Mouse (Mus musculus) myocyte (in vitro differentiated cells): ENCODE measurements around the gene Dmgdh. TPM values are rescaled to one million over a fixed set of nuclear protein-coding genes. Genes with fewer than 3 reads are reported as not detected.

ENCODE experiments used
- H3K27me3 ChIP-seq: one replicate; pipeline ENCODE4 v1.6.1; 2011; ENCODE audit not compliant: control insufficient read depth, insufficient read depth, insufficient read length
- H3K36me3 ChIP-seq: one replicate; pipeline ENCODE4 v1.6.1; 2011; ENCODE audit not compliant: control insufficient read depth, insufficient read depth
- H3K4me2 ChIP-seq: one replicate; pipeline ENCODE4 v1.6.1; 2011; ENCODE audit warnings: low read depth, control low read depth
- H3K4me3 ChIP-seq: one replicate; pipeline ENCODE4 v1.5.1; 2011; ENCODE audit warnings: mild to moderate bottlenecking, control low read depth, moderate library complexity
- H3K79me2 ChIP-seq: one replicate; pipeline ENCODE4 v1.6.1; 2011; ENCODE audit not compliant: control insufficient read depth, insufficient read depth
- H3ac ChIP-seq: one replicate; pipeline ENCODE4 v1.6.1; 2011; ENCODE audit not compliant: control insufficient read depth, insufficient read length
- CEBPB ChIP-seq: IDR thresholded peaks from 2 replicates; pipeline ENCODE4 v1.6.1; 2011; ENCODE audit warnings: mild to moderate bottlenecking, moderate library complexity; ENCODE audit not compliant: poor library complexity, insufficient read depth, severe bottlenecking
- E2F4 ChIP-seq: IDR thresholded peaks from one replicate; pipeline ENCODE4 v1.6.1; 2011; ENCODE audit warnings: mild to moderate bottlenecking, control low read depth, moderate library complexity; ENCODE audit not compliant: insufficient read depth
- MAX ChIP-seq: IDR thresholded peaks from one replicate; pipeline ENCODE4 v1.6.1; 2011; ENCODE audit warnings: low read depth, mild to moderate bottlenecking, control low read depth
- MYOD1 ChIP-seq, 3 experiments: IDR thresholded peaks; one replicate each; pipeline ENCODE4 v1.6.1; 2011; ENCODE audit warnings: control low read depth in 2 of 3, low read depth in 2 of 3, mild to moderate bottlenecking in 2 of 3, moderate library complexity in 1 of 3; ENCODE audit not compliant: insufficient read length in 2 of 3, control insufficient read depth in 1 of 3
- MYOG ChIP-seq, 3 experiments: IDR thresholded peaks; one replicate each; pipeline ENCODE4 v1.6.1; 2011; ENCODE audit warnings: control low read depth in 2 of 3, low read depth in 2 of 3, mild to moderate bottlenecking in 2 of 3; ENCODE audit not compliant: insufficient read length in 2 of 3, control insufficient read depth in 1 of 3, insufficient read depth in 1 of 3
- POLR2A ChIP-seq: IDR thresholded peaks from one replicate; pipeline ENCODE4 v1.6.1; 2011; ENCODE audit warnings: low read depth, mild to moderate bottlenecking, control low read depth, moderate library complexity; ENCODE audit not compliant: insufficient read length
- POLR2AphosphoS2 ChIP-seq: IDR thresholded peaks from one replicate; pipeline ENCODE4 v1.6.1; 2011; ENCODE audit warnings: low read depth, control low read depth; ENCODE audit not compliant: insufficient read length
- REST ChIP-seq: IDR thresholded peaks from one replicate; pipeline ENCODE4 v1.6.1; 2011; ENCODE audit warnings: mild to moderate bottlenecking, control low read depth, moderate library complexity; ENCODE audit not compliant: insufficient read depth, insufficient read length
- SRF ChIP-seq: IDR thresholded peaks from one replicate; pipeline ENCODE4 v1.6.1; 2011; ENCODE audit warnings: low read depth; ENCODE audit not compliant: control insufficient read depth, insufficient read length
- TCF12 ChIP-seq: IDR thresholded peaks from one replicate; pipeline ENCODE4 v1.6.1; 2011; ENCODE audit warnings: mild to moderate bottlenecking, control low read depth; ENCODE audit not compliant: poor library complexity, insufficient read depth, severe bottlenecking
- TCF3 ChIP-seq: IDR thresholded peaks from one replicate; pipeline ENCODE4 v1.6.1; 2011; ENCODE audit warnings: low read depth, control low read depth; ENCODE audit not compliant: insufficient read length
- USF1 ChIP-seq: IDR thresholded peaks from one replicate; pipeline ENCODE4 v1.6.1; 2011; ENCODE audit warnings: low read depth, mild to moderate bottlenecking, control low read depth, moderate library complexity
- polyA plus RNA-seq: library from polyadenylated mRNA; unstranded; fragments of >200 nt; fragmentation: generic; extraction: Trizol; gene quantifications from one replicate; pipeline ENCODE4 v1.2.1, GENCODE M21; 2012; ENCODE audit warnings: missing spikeins

Dmgdh gene
- polyA plus RNA-seq, 1 experiment: not detected

DNA sequence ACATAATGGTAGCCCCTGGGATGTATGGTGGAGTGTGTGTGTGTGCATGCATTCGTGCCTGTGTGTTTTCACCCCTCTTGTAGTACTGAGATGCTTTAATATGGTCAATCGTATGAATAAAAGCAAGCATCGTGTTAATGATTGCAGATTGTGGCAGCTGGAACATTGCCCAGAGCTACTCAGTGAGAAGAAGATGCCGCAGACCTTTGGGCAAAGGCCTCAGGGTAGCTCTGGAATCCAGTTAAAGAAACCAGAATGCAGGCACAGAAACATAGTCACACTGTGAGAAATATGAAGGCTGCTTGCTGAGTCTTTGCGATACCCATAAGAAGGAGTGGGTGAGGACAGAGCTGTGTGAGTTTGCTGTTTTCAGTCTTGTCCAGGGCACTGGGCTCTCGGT lies 24.6 kb downstream of the Dmgdh start:
- H3ac ChIP-seq: no peak overlapping the region
- H3K79me2 ChIP-seq: no peaks in the 10 kb centered on the region
- peaks cover 21% of the 10 kb centered on the region for H3K27me3 ChIP-seq
- H3K4me3 ChIP-seq: no peak overlapping the region
- no peak overlapping the region for H3K4me2 ChIP-seq
- no peaks in the 10 kb centered on the region for H3K36me3 ChIP-seq
- TF ChIP-seq TCF3: no peak

DNA sequence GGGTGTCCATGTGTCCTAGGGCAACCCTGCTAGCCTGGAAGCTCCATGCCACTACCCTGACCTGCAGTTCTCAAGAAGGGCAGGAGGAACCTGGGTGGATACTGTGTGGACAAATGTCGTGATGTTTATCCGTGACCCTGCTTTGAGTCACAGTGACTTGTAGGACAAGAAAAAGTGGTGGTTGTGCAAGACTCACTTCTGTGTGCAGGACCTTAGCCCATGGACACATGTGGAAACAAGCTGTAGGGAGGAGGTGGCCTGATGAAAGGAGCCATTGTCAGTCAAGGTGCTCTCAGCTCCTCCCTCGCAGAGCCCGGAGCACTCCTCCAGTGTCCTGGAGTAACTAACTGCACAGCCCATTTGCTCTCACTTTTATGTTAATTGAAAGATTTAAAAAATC lies 31.5 kb downstream of the Dmgdh start:
- no peak for TF ChIP-seq POLR2AphosphoS2
- no peak for TF ChIP-seq TCF3
- TF ChIP-seq TCF12: no peak
- TF ChIP-seq MAX: no peak
- TF ChIP-seq CEBPB: no peak
- no peak for TF ChIP-seq MYOG (IDR thresholded peaks at IDR 0.05; ENCODE audit: control insufficient read depth in 1 of 3, insufficient read depth in 1 of 3, insufficient read length in 2 of 3, low read depth in 2 of 3)
- TF ChIP-seq SRF: no peak
- no peak for TF ChIP-seq USF1
- TF ChIP-seq REST: no peak
- TF ChIP-seq POLR2A: no peak
- no peak for TF ChIP-seq MYOD1 (IDR thresholded peaks at IDR 0.05; ENCODE audit: control insufficient read depth in 1 of 3, insufficient read length in 2 of 3, low read depth in 2 of 3)
- Histone ChIP-seq H3ac (no peak overlapping the region), H3K36me3 (no peaks in the 10 kb centered on the region), H3K4me3 (no peak overlapping the region), H3K4me2 (no peak overlapping the region), H3K27me3 (peaks cover 48% of the 10 kb centered on the region), H3K79me2 (no peaks in the 10 kb centered on the region)

DNA sequence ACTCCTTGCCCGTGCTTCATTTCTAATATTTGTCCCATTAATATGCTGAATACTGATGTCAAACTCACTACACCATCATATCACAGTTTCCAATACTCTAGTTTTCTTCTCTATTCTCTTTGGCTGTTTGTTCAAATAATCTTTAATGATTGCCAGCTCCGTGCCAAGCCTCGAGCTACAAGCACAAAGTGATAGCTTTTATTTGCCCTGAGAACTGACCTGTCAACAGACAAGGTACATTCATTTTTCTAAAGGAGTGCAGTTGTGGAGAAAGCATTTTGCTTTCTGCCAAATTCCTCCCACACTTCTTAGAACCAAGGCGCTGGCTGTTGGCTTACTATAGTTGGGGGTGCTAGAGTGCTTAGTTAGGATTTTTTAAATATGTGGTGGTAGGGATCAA lies 33.0 kb downstream of the Dmgdh start:
- Histone ChIP-seq H3K36me3 (no peaks in the 10 kb centered on the region), H3K27me3 (peaks cover 42% of the 10 kb centered on the region), H3K79me2 (no peaks in the 10 kb centered on the region), H3K4me2 (no peak overlapping the region), H3K4me3 (no peak overlapping the region), H3ac (no peak overlapping the region)
- TF ChIP-seq TCF3: no peak
- TF ChIP-seq POLR2A: no peak
- TF ChIP-seq E2F4: no peak
- TF ChIP-seq MAX: no peak
- TF ChIP-seq CEBPB: no peak
- no peak for TF ChIP-seq TCF12
- no peak for TF ChIP-seq MYOD1 (IDR thresholded peaks at IDR 0.05; ENCODE audit: control insufficient read depth in 1 of 3, insufficient read length in 2 of 3, low read depth in 2 of 3)
- no peak for TF ChIP-seq MYOG (IDR thresholded peaks at IDR 0.05; ENCODE audit: control insufficient read depth in 1 of 3, insufficient read depth in 1 of 3, insufficient read length in 2 of 3, low read depth in 2 of 3)
- TF ChIP-seq USF1: no peak
- no peak for TF ChIP-seq POLR2AphosphoS2
- TF ChIP-seq REST: no peak
- TF ChIP-seq SRF: no peak

DNA sequence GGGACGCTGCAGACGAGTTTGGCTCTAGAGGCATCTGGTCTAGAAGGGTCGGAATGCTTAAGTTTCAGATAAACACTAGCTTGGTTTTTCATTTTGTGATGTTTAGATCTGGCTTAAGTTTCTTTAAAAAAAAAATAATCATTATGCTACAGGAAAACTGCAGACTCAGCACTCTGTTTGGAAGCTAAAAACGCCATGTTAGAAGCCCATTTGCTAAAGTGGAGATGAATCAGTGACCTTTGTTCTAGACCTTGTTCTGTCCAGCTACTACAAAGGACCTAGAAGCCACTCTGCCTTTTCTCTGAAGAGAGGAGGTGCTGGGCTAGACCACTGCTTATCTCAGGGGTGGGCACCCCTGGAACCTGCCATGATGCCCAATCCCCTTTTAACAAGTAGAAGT lies 36.1 kb downstream of the Dmgdh start:
- no peak for TF ChIP-seq POLR2AphosphoS2
- no peak for TF ChIP-seq CEBPB
- TF ChIP-seq MAX: no peak
- no peak for TF ChIP-seq MYOD1 (IDR thresholded peaks at IDR 0.05; ENCODE audit: control insufficient read depth in 1 of 3, insufficient read length in 2 of 3, low read depth in 2 of 3)
- peaks cover 36% of the 10 kb centered on the region for H3K27me3 ChIP-seq
- no peak overlapping the region for H3K4me3 ChIP-seq
- no peaks in the 10 kb centered on the region for H3K36me3 ChIP-seq
- H3K4me2 ChIP-seq: no peak overlapping the region
- H3ac ChIP-seq: no peak overlapping the region
- no peaks in the 10 kb centered on the region for H3K79me2 ChIP-seq

DNA sequence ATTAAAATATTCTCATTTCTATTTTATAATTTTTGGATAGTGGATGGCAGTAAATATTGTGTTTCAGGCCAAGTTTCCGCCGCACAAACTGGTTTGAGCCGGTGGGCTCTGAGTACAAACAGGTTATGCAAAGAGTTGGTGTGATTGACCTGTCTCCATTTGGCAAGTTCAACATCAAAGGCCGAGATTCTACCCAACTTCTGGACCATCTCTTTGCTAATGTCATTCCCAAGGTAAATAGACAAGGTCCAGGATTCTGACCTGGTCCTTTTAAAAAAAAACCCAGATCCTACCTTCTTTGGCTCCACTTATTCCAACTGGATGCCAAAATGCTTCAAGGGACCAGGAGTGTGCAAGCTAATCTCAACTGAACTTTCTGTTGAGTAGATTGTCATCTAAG lies 37.0 kb downstream of the Dmgdh start:
- Histone ChIP-seq H3K36me3 (no peaks in the 10 kb centered on the region), H3K79me2 (no peaks in the 10 kb centered on the region), H3K4me3 (no peak overlapping the region), H3K4me2 (no peak overlapping the region), H3K27me3 (peaks cover 27% of the 10 kb centered on the region), H3ac (no peak overlapping the region)
- no peak for TF ChIP-seq USF1
- no peak for TF ChIP-seq REST
- no peak for TF ChIP-seq POLR2A
- TF ChIP-seq CEBPB: no peak
- TF ChIP-seq SRF: no peak
- TF ChIP-seq MYOD1 (IDR thresholded peaks at IDR 0.05; ENCODE audit: control insufficient read depth in 1 of 3, insufficient read length in 2 of 3, low read depth in 2 of 3): no peak
- TF ChIP-seq TCF3: no peak
- TF ChIP-seq MAX: no peak

DNA sequence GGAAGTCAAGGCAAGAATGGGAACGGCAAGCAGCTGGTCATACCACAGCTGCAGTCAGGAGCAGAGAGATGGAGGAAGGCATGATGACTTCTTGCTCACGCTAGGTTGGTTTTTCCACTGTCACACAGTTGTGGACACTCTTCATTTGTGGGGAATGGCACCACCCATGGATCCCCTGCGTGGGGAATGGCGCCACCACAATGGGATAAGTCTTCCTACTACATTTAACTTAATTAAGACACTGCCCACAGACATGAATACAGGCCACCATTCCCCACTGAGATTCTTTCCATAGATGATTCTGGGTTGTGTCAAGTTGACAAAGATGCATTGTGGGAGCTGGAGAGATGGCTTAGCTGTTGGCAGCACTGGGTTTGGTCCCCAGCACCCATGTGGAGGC lies 38.1 kb downstream of the Dmgdh start:
- Histone ChIP-seq H3K4me2 (no peak overlapping the region), H3K27me3 (peaks cover 20% of the 10 kb centered on the region), H3K4me3 (no peak overlapping the region), H3K36me3 (no peaks in the 10 kb centered on the region), H3ac (no peak overlapping the region), H3K79me2 (no peaks in the 10 kb centered on the region)
- TF ChIP-seq TCF3: no peak
- TF ChIP-seq USF1: no peak
- no peak for TF ChIP-seq MYOG (IDR thresholded peaks at IDR 0.05; ENCODE audit: control insufficient read depth in 1 of 3, insufficient read depth in 1 of 3, insufficient read length in 2 of 3, low read depth in 2 of 3)
- TF ChIP-seq CEBPB: no peak
- TF ChIP-seq POLR2AphosphoS2: no peak
- TF ChIP-seq MAX: no peak
- TF ChIP-seq SRF: no peak
- no peak for TF ChIP-seq REST
- TF ChIP-seq POLR2A: no peak
- TF ChIP-seq MYOD1 (IDR thresholded peaks at IDR 0.05; ENCODE audit: control insufficient read depth in 1 of 3, insufficient read length in 2 of 3, low read depth in 2 of 3): no peak
- TF ChIP-seq E2F4: no peak
- no peak for TF ChIP-seq TCF12
